In genomic region chr13:44734441-44734840, GRCm38 (mm10) we compare ENCODE assay signal across 9 mouse cellular contexts. TPM values are rescaled to one million over a fixed set of nuclear protein-coding genes. Genes with fewer than 3 reads are reported as not detected.
DNase-seq lines count a peak whose midpoint lies in the region; ATAC-seq and TF ChIP-seq lines count a peak whose summit lies in the region.
"Had no signal": no experiment of that assay in that cellular context is flagged by ENCODE, and none has a peak within 500 bp of the region (broad histone marks: within the 10 kb centered on the region; RNA-seq: fewer than 3 reads in every experiment).

No protein-coding gene starts in this region.

- no peaks in the 10 kb centered on the region for H3K27me3 ChIP-seq in heart, embryonic 16.5 days (ENCODE audit: control insufficient read depth, insufficient read depth, low read length)
- no peaks in the 10 kb centered on the region for H3K27me3 ChIP-seq in CH12.LX (replicated peaks)
- no peaks in the 10 kb centered on the region for H3K27me3 ChIP-seq in forebrain, postnatal 0 days (ENCODE audit: insufficient read depth, low read length)
- H3K27me3 ChIP-seq in midbrain, embryonic 10.5 days (ENCODE audit: low read depth, poor library complexity, severe bottlenecking) = no peaks in the 10 kb centered on the region
- H3K27me3 ChIP-seq: Patski had no signal

- intact Hi-C loops in heart, postnatal 36 days (cut with DNase I) = loop anchor here (5.0 kb wide), 5 partner anchors 317 to 937 kb away; no protein-coding TSS in a partner anchor

- in situ Hi-C loops in CH12.LX (cut with MboI; ENCODE audit: low pct_ligation_motif_present, low pct_unique_long_range_greater_than_20kb, low sequenced_read_pairs) = loop anchor here (25.0 kb wide), 1 partner anchor 872 kb away; no protein-coding TSS in a partner anchor

- TF ChIP-seq CTCF in CH12.LX (conservative IDR thresholded peaks at IDR 0.05 in 1 of 2, IDR thresholded peaks at IDR 0.05 in 1 of 2; ENCODE audit: low read depth in 2 of 2, low read length in 2 of 2) = no peak
- no peak for TF ChIP-seq CTCF in forebrain, postnatal 0 days (IDR thresholded peaks at IDR 0.05; ENCODE audit: low read depth)

- no peaks in the 10 kb centered on the region for H3K9me3 ChIP-seq in heart, embryonic 16.5 days (replicated peaks; ENCODE audit: control insufficient read depth, low read length)
- H3K9me3 ChIP-seq in CH12.LX (replicated peaks; ENCODE audit: low read length) = no peaks in the 10 kb centered on the region
- H3K9me3 ChIP-seq in forebrain, postnatal 0 days (ENCODE audit: low read length) = no peaks in the 10 kb centered on the region
- no peaks in the 10 kb centered on the region for H3K9me3 ChIP-seq in midbrain, embryonic 10.5 days (replicated peaks)

- peak overlapping the region; percentile 83 for H3K4me2 ChIP-seq in heart, embryonic 16.5 days (ENCODE audit: low read depth, low read length)
- H3K4me2 ChIP-seq in CH12.LX (ENCODE audit: insufficient read depth, low read depth, poor library complexity, severe bottlenecking) = peak overlapping the region; percentile 64; the same call in 1 of the 2 replicates
- H3K4me2 ChIP-seq in forebrain, postnatal 0 days (ENCODE audit: low read depth) = peak overlapping the region; percentile 95

- no peaks in the 10 kb centered on the region for H3K36me3 ChIP-seq in heart, embryonic 16.5 days (ENCODE audit: control insufficient read depth, insufficient read depth)
- peaks cover 0 to 6% of the 10 kb centered on the region in 2 experiments for H3K36me3 ChIP-seq in CH12.LX (replicated peaks in 1 of 2; ENCODE audit: control insufficient read depth in 1 of 2, insufficient read depth in 1 of 2, low read length in 1 of 2)
- H3K36me3 ChIP-seq in forebrain, postnatal 0 days (ENCODE audit: insufficient read depth) = no peaks in the 10 kb centered on the region
- H3K36me3 ChIP-seq in midbrain, embryonic 10.5 days = peaks cover 5% of the 10 kb centered on the region

- dilution Hi-C loops in CH12.LX (cut with MboI; ENCODE audit: extremely low pct_ligation_motif_present, extremely low pct_unique_long_range_greater_than_20kb, low sequenced_read_pairs) = no loop called here

- WGBS in heart, embryonic 16.5 days = 47% methylated on average over 5 of the region's 5 CpGs
- WGBS in forebrain, postnatal 0 days = 51% methylated on average over 5 of the region's 5 CpGs
- WGBS in midbrain, embryonic 10.5 days = 72% methylated on average over 5 of the region's 5 CpGs

- peak overlapping the region; percentile 88 for H3K9ac ChIP-seq in heart, embryonic 16.5 days (ENCODE audit: low read length)
- peak overlapping the region; percentile 15; the same call in 1 of the 2 replicates for H3K9ac ChIP-seq in CH12.LX (ENCODE audit: insufficient read depth, low read depth)
- H3K9ac ChIP-seq in forebrain, postnatal 0 days = peak overlapping the region; percentile 85; the same call in 1 of the 2 replicates

- no peak for TF ChIP-seq EP300 in CH12.LX (IDR thresholded peaks at IDR 0.05; ENCODE audit: low read length)

- ATAC-seq in heart, embryonic 16.5 days (replicated peaks; ENCODE audit: extremely low read depth, insufficient read depth, low FRiP score) = no peak
- no peak for ATAC-seq in forebrain, postnatal 0 days

- H3K4me1 ChIP-seq in heart, embryonic 16.5 days (ENCODE audit: control insufficient read depth, insufficient read depth, low read length) = peaks cover 24% of the 10 kb centered on the region
- H3K4me1 ChIP-seq in CH12.LX (ENCODE audit: control insufficient read depth in 1 of 2, insufficient read depth in 2 of 2) = peaks cover 2 to 23% of the 10 kb centered on the region in 2 experiments; a peak in 2 of 4 replicates
- peaks cover 10% of the 10 kb centered on the region for H3K4me1 ChIP-seq in forebrain, postnatal 0 days (ENCODE audit: insufficient read depth)
- H3K4me1 ChIP-seq in midbrain, embryonic 10.5 days = peaks cover 41% of the 10 kb centered on the region

- peak overlapping the region; percentile 76 for H3K4me3 ChIP-seq in heart, embryonic 16.5 days (ENCODE audit: low read length)
- H3K4me3 ChIP-seq in CH12.LX (replicated peaks in 1 of 3; ENCODE audit: low read depth in 2 of 3, low read length in 2 of 3, poor library complexity in 1 of 3) = no peak overlapping the region
- peak overlapping the region; percentile 75 for H3K4me3 ChIP-seq in forebrain, postnatal 0 days (ENCODE audit: low read depth, low read length)
- peak overlapping the region; percentile 79 for H3K4me3 ChIP-seq in midbrain, embryonic 10.5 days

- no peak for TF ChIP-seq POLR2A in CH12.LX (IDR thresholded peaks at IDR 0.05; ENCODE audit: low read depth, low read length)

- no peak for TF ChIP-seq RAD21 in CH12.LX (IDR thresholded peaks at IDR 0.05; ENCODE audit: low read depth, low read length)

- peaks cover 25% of the 10 kb centered on the region for H3K79me2 ChIP-seq in CH12.LX (replicated peaks; ENCODE audit: control insufficient read depth, extremely low read depth, insufficient read depth, poor library complexity, severe bottlenecking)

- no peak for DNase-seq in heart, postnatal 36 days
- no peak for DNase-seq in CH12.LX (ENCODE audit: extremely low read depth)
- no peak for DNase-seq in forebrain, postnatal 0 days
- DNase-seq in midbrain, embryonic 10.5 days (ENCODE audit: low spot score) = no peak
- DNase-seq in spleen, postnatal 10 days (ENCODE audit: low spot score in 2 of 2) = no peak
- DNase-seq in right cerebral cortex, postnatal 4 days = no peak
- no peak for DNase-seq in cerebellum, postnatal 14 days

- H3K27ac ChIP-seq in heart, embryonic 16.5 days (ENCODE audit: low read length) = peak overlapping the region; percentile 95
- H3K27ac ChIP-seq in CH12.LX (ENCODE audit: insufficient read depth, low read depth) = no peak overlapping the region
- no peak overlapping the region for H3K27ac ChIP-seq in forebrain, postnatal 0 days (ENCODE audit: low read depth, low read length)
- 0 out of 2 replicates have a peak overlapping the region, but pooled peaks have one; percentile 99 for H3K27ac ChIP-seq in midbrain, embryonic 10.5 days (replicated peaks)

TF ChIP-seq in CH12.LX, 34 proteins besides CTCF, POLR2A, EP300 and RAD21:
- TF ChIP-seq JUND (conservative IDR thresholded peaks at IDR 0.05; ENCODE audit: low read depth, low read length) (no peak), POLR2AphosphoS2 (IDR thresholded peaks at IDR 0.05; ENCODE audit: low read depth, low read length) (no peak), SIN3A (IDR thresholded peaks at IDR 0.05; ENCODE audit: low read length) (no peak), MAX (IDR thresholded peaks at IDR 0.05; ENCODE audit: low read length) (no peak), MEF2A (IDR thresholded peaks at IDR 0.05; ENCODE audit: borderline replicate concordance, low read depth, low read length) (no peak)

RNA-seq across cellular contexts. Expression of gene Jarid2, which starts 5.2 kb away (rescaled TPM):
- polyA plus RNA-seq in heart, embryonic 16.5 days (2015; fragmentation: Nextera tagmentation; extraction: Ambion mirVana) = 21.6 and 22.1 TPM in 2 replicates
- total RNA-seq in heart, postnatal 36 days (2021) = 10 to 100 TPM; 24.5 to 32.7 TPM
- total RNA-seq in CH12.LX (2012; rRNA removed) = 3.2 and 4.5 TPM in 2 replicates
- 6.1 and 7.8 TPM in 2 replicates for total RNA-seq in CH12.LX (2014; rRNA removed)
- 10.9 and 14.2 TPM in 2 replicates for polyA plus RNA-seq in CH12.LX (2012; ENCODE audit: insufficient read length, low read depth)
- 20.2 and 22.2 TPM in 2 replicates for total RNA-seq in forebrain, postnatal 0 days (2014; rRNA removed)
- polyA plus RNA-seq in forebrain, postnatal 0 days (2015; fragmentation: Nextera tagmentation; extraction: Ambion mirVana) = 8.9 and 16.5 TPM in 2 replicates
- polyA plus RNA-seq in midbrain, embryonic 10.5 days (2016; fragmentation: Nextera tagmentation; extraction: Ambion mirVana) = 63.8 and 73.3 TPM in 2 replicates

Comparison
In these comparisons a context has a peak if more than half of its experiments do, and no peak if none do; other contexts are left out.
1. H3K27ac ChIP-seq: peak in heart, embryonic 16.5 days (single experiment) and midbrain, embryonic 10.5 days (single experiment); none in CH12.LX (single experiment) and forebrain, postnatal 0 days (single experiment).
2. H3K4me3 ChIP-seq: peak in heart, embryonic 16.5 days (single experiment), forebrain, postnatal 0 days (single experiment) and midbrain, embryonic 10.5 days (single experiment); none in CH12.LX (0 of 3).
3. H3K9ac ChIP-seq: peak in every context shown above with its lines; median percentile 88 in heart, embryonic 16.5 days; 85 in forebrain, postnatal 0 days; 15 in CH12.LX.
4. Peak in every context shown above with its lines, with median percentiles within 50 percentile points of each other: H3K4me2 ChIP-seq.